Mouse (Mus musculus) hindbrain, embryonic 14.5 days (tissue): ENCODE data around the gene Acta2. TPM values are rescaled to one million over a fixed set of nuclear protein-coding genes. Genes with fewer than 3 reads are reported as not detected.

Experiments
- ATAC-seq: fragments of 200-750 bp; cut with Nextera tagmentation; 2 replicates; pipeline ENCODE4 v1.8.0; 2017; ENCODE audit warnings: moderate number of reproducible peaks, mild to moderate bottlenecking, moderate TSS enrichment, moderate library complexity; ENCODE audit not compliant: low FRiP score
- DNase-seq: peaks from one replicate; pipeline ENCODE4 v3.0.0-alpha.2; 2015; ENCODE audit warnings: low spot score
- H3K27ac ChIP-seq: fragments of 300-500 bp; sonication (generic); 2 replicates; pipeline ENCODE4 v1.5.1; 2014; ENCODE audit warnings: mild to moderate bottlenecking, moderate library complexity
- H3K27me3 ChIP-seq: fragments of 300-500 bp; sonication (generic); 2 replicates; pipeline ENCODE4 v1.6.1; 2014; ENCODE audit warnings: mild to moderate bottlenecking, low read length, mixed read lengths; ENCODE audit not compliant: control insufficient read depth, insufficient read depth
- H3K36me3 ChIP-seq: fragments of 300-500 bp; sonication (generic); replicated peaks from 2 replicates; pipeline ENCODE4 v1.6.1; 2014; ENCODE audit not compliant: control insufficient read depth, insufficient read depth
- H3K4me1 ChIP-seq: fragments of 300-500 bp; sonication (generic); replicated peaks from 2 replicates; pipeline ENCODE4 v1.6.1; 2014; ENCODE audit warnings: antibody characterized with exemption, low read length, mixed read lengths; ENCODE audit not compliant: control insufficient read depth, insufficient read depth
- H3K4me2 ChIP-seq: fragments of 300-500 bp; sonication (generic); replicated peaks from 2 replicates; pipeline ENCODE4 v1.6.1; 2014; ENCODE audit warnings: mild to moderate bottlenecking, moderate library complexity
- H3K4me3 ChIP-seq: fragments of 300-500 bp; sonication (generic); replicated peaks from 2 replicates; pipeline ENCODE4 v1.5.1; 2014; ENCODE audit warnings: mild to moderate bottlenecking, low read length
- H3K9ac ChIP-seq: fragments of 300-500 bp; sonication (generic); 2 replicates; pipeline ENCODE4 v1.6.1; 2014
- H3K9me3 ChIP-seq: fragments of 300-500 bp; sonication (generic); 2 replicates; pipeline ENCODE4 v1.6.1; 2016; ENCODE audit warnings: low read length; ENCODE audit not compliant: control insufficient read depth
- WGBS: fragments of 180-500 bp; shearing (Covaris S2); extraction: QIAGEN DNeasy Blood & Tissue Kit; methylation state at CpG from one replicate; pipeline ENCODE4 v1.1.7; 2014; 5-methylcytosine and 5-hydroxymethylcytosine counted together
- polyA plus RNA-seq: library from polyadenylated mRNA; unstranded; fragments of >200 nt; fragmentation: Nextera tagmentation; extraction: Ambion mirVana; gene quantifications from 2 replicates; pipeline ENCODE4 v1.2.1, GENCODE M21; 2014

Acta2 gene
- polyA plus RNA-seq, 1 experiment from 2014 or later: 22.2 TPM

DNA sequence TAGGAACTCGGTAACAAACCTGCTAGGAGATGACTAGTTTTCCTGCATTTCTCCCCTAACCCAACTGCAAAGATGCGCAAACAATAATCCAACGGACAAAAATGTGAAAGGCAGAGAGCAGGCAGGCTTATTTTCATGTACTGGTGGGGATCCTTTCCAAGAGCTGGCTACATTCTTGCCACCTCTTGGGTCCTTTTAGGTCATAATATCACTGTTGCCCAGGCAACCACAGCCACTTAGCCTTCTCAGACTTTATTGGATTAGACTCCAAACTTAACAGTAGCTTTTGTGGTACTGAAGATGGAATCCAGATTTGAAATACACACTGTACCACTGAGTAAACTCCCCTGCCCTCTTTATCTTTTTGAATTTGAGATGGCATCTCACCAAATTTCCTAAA is 22.7 kb upstream of the Acta2 start:
- 79% methylated on average over 3 of the region's 3 CpGs for WGBS
- H3K4me1 ChIP-seq: no peaks in the 10 kb centered on the region
- H3K9ac ChIP-seq: no peak overlapping the region
- H3K27ac ChIP-seq: no peak overlapping the region
- H3K4me2 ChIP-seq: no peak overlapping the region
- no peaks in the 10 kb centered on the region for H3K9me3 ChIP-seq
- H3K36me3 ChIP-seq: no peaks in the 10 kb centered on the region
- no peak for ATAC-seq
- DNase-seq: no peak
- no peaks in the 10 kb centered on the region for H3K27me3 ChIP-seq
- H3K4me3 ChIP-seq: no peak overlapping the region

GRCm38 (mm10) chr19:34273073-34273472 is 17.7 kb upstream of the Acta2 start:
- no peak for DNase-seq
- H3K9ac ChIP-seq: no peak overlapping the region
- no peak overlapping the region for H3K4me3 ChIP-seq
- H3K27ac ChIP-seq: no peak overlapping the region
- no peaks in the 10 kb centered on the region for H3K27me3 ChIP-seq
- H3K4me1 ChIP-seq: no peaks in the 10 kb centered on the region
- H3K4me2 ChIP-seq: no peak overlapping the region
- H3K36me3 ChIP-seq: no peaks in the 10 kb centered on the region
- WGBS: 95% methylated on average over 1 of the region's 1 CpGs
- no peaks in the 10 kb centered on the region for H3K9me3 ChIP-seq
- no peak for ATAC-seq

- H3K27me3 ChIP-seq: no peaks in the 10 kb centered on the region
- no peak overlapping the region for H3K4me2 ChIP-seq
- H3K9me3 ChIP-seq: no peaks in the 10 kb centered on the region
- 98% methylated on average over 13 of the region's 13 CpGs for WGBS
- no peak for ATAC-seq
- no peak overlapping the region for H3K4me3 ChIP-seq
- no peak for DNase-seq
- H3K27ac ChIP-seq: no peak overlapping the region
- H3K36me3 ChIP-seq: no peaks in the 10 kb centered on the region
- no peaks in the 10 kb centered on the region for H3K4me1 ChIP-seq
- H3K9ac ChIP-seq: no peak overlapping the region
Observed at GRCm38 (mm10) chr19:34270824-34271464, 15.6 kb upstream of the Acta2 start.

DNA sequence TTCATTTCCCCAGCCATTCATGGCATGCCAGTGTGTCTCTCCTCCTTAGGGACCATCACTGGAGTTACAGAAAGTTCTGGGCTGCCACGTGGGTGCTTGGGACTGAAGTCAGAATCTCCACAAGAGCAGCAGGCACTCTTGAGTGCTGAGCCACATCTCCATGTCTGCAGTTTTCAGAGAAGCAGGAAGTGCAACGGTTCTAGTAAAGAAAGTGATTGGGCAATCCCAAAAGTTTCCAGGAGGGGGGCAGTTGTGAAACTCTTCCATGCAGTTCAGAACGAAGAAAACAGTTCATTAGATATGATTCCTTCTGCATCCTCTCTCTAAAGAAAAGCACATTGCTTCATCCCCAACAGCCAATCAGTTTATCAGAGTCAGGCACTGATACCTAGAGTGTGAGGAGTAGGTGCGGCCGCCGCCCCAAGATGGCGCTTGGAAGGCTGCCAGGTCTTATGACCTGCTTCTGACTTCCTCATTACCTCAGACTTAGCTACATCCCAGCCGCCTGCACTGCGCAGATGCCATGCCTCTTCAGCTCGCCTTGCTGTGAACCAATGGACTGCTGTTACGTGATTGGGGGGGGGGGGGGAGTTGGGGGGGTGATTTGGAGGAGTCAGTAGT is 14.8 kb upstream of the Acta2 start:
- no peak for DNase-seq
- no peak for ATAC-seq
- Histone ChIP-seq H3K4me1 (no peaks in the 10 kb centered on the region), H3K27me3 (no peaks in the 10 kb centered on the region), H3K4me2 (no peak overlapping the region), H3K36me3 (no peaks in the 10 kb centered on the region), H3K9me3 (no peaks in the 10 kb centered on the region), H3K9ac (no peak overlapping the region), H3K27ac (no peak overlapping the region), H3K4me3 (no peak overlapping the region)
- 89% methylated on average over 11 of the region's 11 CpGs for WGBS

DNA sequence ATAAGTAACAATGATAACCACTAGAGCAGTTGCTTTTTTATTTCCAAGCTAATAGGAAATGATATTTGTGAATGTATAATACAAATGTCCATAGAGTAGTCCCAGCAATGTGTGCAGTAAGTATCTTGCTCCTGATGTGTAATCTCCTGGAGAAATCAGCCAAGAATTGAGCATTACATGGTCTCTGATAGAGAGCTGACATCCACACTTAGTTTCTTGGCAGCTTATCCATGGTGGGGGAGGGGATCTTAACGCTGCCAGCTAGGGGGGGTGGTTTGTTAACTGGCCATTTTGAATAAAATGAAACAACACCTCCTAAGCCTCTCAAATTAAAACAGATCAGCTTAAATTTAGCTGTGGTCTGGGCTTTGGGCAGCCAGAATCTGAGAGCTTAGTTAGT is 13.6 kb upstream of the Acta2 start:
- Histone ChIP-seq H3K4me3 (no peak overlapping the region), H3K4me1 (no peaks in the 10 kb centered on the region), H3K27me3 (no peaks in the 10 kb centered on the region), H3K36me3 (no peaks in the 10 kb centered on the region), H3K4me2 (no peak overlapping the region), H3K27ac (no peak overlapping the region), H3K9ac (no peak overlapping the region), H3K9me3 (no peaks in the 10 kb centered on the region)
- ATAC-seq (no peak), DNase-seq (no peak)
- whole genome bisulfite sequencing: 65% methylated on average over 1 of the region's 1 CpGs

DNA sequence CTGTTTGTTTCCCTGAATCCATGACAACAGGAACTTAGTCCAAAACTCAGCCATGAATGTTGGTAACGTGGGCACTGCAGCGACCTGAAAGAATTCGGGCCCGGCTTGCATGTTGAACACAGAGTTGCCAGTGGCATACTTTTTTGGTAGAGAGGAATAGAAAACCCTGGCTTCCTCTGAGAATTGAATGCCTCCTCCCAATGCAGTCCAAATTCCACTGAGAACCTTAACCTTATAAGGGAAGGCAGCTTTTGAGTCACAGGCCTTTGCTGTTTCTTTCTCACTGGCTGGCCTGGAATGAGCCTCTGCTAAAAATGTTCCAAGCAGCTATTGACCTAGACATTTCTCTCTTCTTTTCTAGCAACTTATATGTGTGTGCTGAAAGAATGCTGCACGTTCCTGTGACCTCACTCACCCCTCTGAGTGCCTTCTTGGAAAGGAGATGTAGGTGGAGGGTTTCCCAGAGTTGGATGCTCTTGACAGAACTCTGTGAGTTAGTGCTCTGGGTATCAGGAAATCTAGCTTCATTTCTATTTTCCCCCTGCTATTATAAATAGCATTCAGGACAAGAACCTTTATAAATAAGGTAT is 10.3 kb upstream of the Acta2 start:
- Histone ChIP-seq H3K27ac (no peak overlapping the region), H3K4me1 (no peaks in the 10 kb centered on the region), H3K4me3 (no peak overlapping the region), H3K27me3 (no peaks in the 10 kb centered on the region), H3K9ac (no peak overlapping the region), H3K36me3 (no peaks in the 10 kb centered on the region), H3K9me3 (no peaks in the 10 kb centered on the region), H3K4me2 (no peak overlapping the region)
- WGBS: 66% methylated on average over 5 of the region's 5 CpGs
- ATAC-seq: no peak
- no peak for DNase-seq

- H3K27me3 ChIP-seq: no peaks in the 10 kb centered on the region
- 84% methylated on average over 2 of the region's 2 CpGs for WGBS
- no peaks in the 10 kb centered on the region for H3K36me3 ChIP-seq
- no peak overlapping the region for H3K4me3 ChIP-seq
- no peak overlapping the region for H3K4me2 ChIP-seq
- DNase-seq (no peak), ATAC-seq (no peak)
- H3K27ac ChIP-seq: no peak overlapping the region
- H3K4me1 ChIP-seq: no peaks in the 10 kb centered on the region
- no peak overlapping the region for H3K9ac ChIP-seq
- H3K9me3 ChIP-seq: no peaks in the 10 kb centered on the region
Observed at GRCm38 (mm10) chr19:34262273-34262974, 7.0 kb upstream of the Acta2 start.

- ATAC-seq (no peak), DNase-seq (no peak)
- H3K9ac ChIP-seq: no peak overlapping the region
- no peaks in the 10 kb centered on the region for H3K27me3 ChIP-seq
- no peak overlapping the region for H3K4me2 ChIP-seq
- H3K27ac ChIP-seq: no peak overlapping the region
- H3K9me3 ChIP-seq: no peaks in the 10 kb centered on the region
- WGBS: 94% methylated on average over 2 of the region's 2 CpGs
- no peaks in the 10 kb centered on the region for H3K4me1 ChIP-seq
- no peaks in the 10 kb centered on the region for H3K36me3 ChIP-seq
- H3K4me3 ChIP-seq: no peak overlapping the region
Observed at GRCm38 (mm10) chr19:34256936-34257335, 1.5 kb upstream of the Acta2 start.

DNA sequence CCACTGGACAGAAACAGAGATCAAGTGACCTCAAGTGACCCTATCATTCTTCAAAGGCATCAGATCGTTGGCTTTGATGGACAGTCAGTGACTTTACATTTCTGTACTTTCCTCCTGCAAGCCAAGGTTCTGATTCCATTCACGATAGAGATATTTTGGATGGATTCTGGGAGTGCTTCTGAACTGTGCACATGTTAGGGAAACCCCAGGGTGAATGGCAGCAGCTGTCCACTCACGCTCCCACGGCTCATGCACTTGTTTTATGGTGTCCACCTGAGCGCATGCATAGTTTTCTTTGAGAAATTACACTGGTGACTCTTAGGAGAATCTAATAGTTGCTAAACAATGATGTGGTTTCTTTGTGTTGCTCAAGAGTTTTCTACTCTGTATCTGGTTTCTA is 759 bp upstream of the Acta2 start:
- H3K4me3 ChIP-seq: no peak overlapping the region
- no peaks in the 10 kb centered on the region for H3K36me3 ChIP-seq
- no peak for DNase-seq
- 87% methylated on average over 5 of the region's 5 CpGs for WGBS
- H3K27ac ChIP-seq: no peak overlapping the region
- H3K4me1 ChIP-seq: no peaks in the 10 kb centered on the region
- no peak overlapping the region for H3K4me2 ChIP-seq
- no peaks in the 10 kb centered on the region for H3K27me3 ChIP-seq
- no peaks in the 10 kb centered on the region for H3K9me3 ChIP-seq
- no peak for ATAC-seq
- no peak overlapping the region for H3K9ac ChIP-seq
